Mouse (Mus musculus): ENCODE results near the gene Sass6.

- no peak for TF ChIP-seq POLR2A (IDR thresholded peaks at IDR 0.05; ENCODE audit: low read depth, low read length)
- TF ChIP-seq CTCF (IDR thresholded peaks at IDR 0.05; ENCODE audit: extremely low read depth, insufficient read depth, insufficient read length, insufficient replicate concordance): no peak
Measured at GRCm38 (mm10) chr3:116658928-116659565, 64.3 kb downstream of the Sass6 start.

Data from spleen, adult 2 months (tissue).